Mouse (Mus musculus) heart, embryonic 11.5 days (tissue): Measurements from ENCODE around the gene Thsd7b. TPM values are rescaled to one million over a fixed set of nuclear protein-coding genes. Genes with fewer than 3 reads are reported as not detected.

Source experiments
- ATAC-seq: fragments of 200-750 bp; cut with Nextera tagmentation; replicated peaks from 2 replicates; pipeline ENCODE4 v1.8.0; 2017; ENCODE audit warnings: moderate library complexity; ENCODE audit not compliant: insufficient number of reproducible peaks, low FRiP score, low TSS enrichment
- H3K27ac ChIP-seq: fragments of 300-500 bp; sonication (generic); 2 replicates; pipeline ENCODE4 v1.5.1; 2014; ENCODE audit warnings: mild to moderate bottlenecking, low read depth, low read length
- H3K27me3 ChIP-seq: fragments of 300-500 bp; sonication (generic); 2 replicates; pipeline ENCODE4 v1.6.1; 2014; ENCODE audit warnings: mild to moderate bottlenecking, low read length, mixed read lengths; ENCODE audit not compliant: control insufficient read depth, insufficient read depth
- H3K36me3 ChIP-seq: fragments of 300-500 bp; sonication (generic); 2 replicates; pipeline ENCODE4 v1.6.1; 2014; ENCODE audit warnings: mild to moderate bottlenecking, low read length, moderate library complexity, mixed read lengths; ENCODE audit not compliant: control insufficient read depth, insufficient read depth
- H3K4me1 ChIP-seq: fragments of 300-500 bp; sonication (generic); 2 replicates; pipeline ENCODE4 v1.6.1; 2014; ENCODE audit warnings: low read length; ENCODE audit not compliant: control insufficient read depth, insufficient read depth
- H3K4me2 ChIP-seq: fragments of 300-500 bp; sonication (generic); 2 replicates; pipeline ENCODE4 v1.6.1; 2014; ENCODE audit warnings: mild to moderate bottlenecking, moderate library complexity
- H3K4me3 ChIP-seq: fragments of 300-500 bp; sonication (generic); 2 replicates; pipeline ENCODE4 v1.5.1; 2014; ENCODE audit warnings: low read depth, low read length
- H3K9ac ChIP-seq: fragments of 300-500 bp; sonication (generic); 2 replicates; pipeline ENCODE4 v1.6.1; 2014; ENCODE audit warnings: mild to moderate bottlenecking, low read depth, low read length, moderate library complexity
- H3K9me3 ChIP-seq: fragments of 300-500 bp; sonication (generic); replicated peaks from 2 replicates; pipeline ENCODE4 v1.6.1; 2016; ENCODE audit warnings: low read length; ENCODE audit not compliant: control insufficient read depth
- WGBS: fragments of 180-500 bp; shearing (Covaris S2); extraction: QIAGEN DNeasy Blood & Tissue Kit; methylation state at CpG from one replicate; pipeline ENCODE4 v1.1.7; 2014; ENCODE audit not compliant: insufficient replicate concordance; 5-methylcytosine and 5-hydroxymethylcytosine counted together
- polyA plus RNA-seq: library from polyadenylated mRNA; unstranded; fragments of >200 nt; fragmentation: Nextera tagmentation; extraction: Ambion mirVana; gene quantifications from 2 replicates; pipeline ENCODE4 v1.2.1, GENCODE M21; 2014

The Thsd7b gene
- polyA plus RNA-seq, 1 experiment from 2014 or later: 1.8 TPM

GRCm38 (mm10) chr1:129357378-129357777, 84.3 kb downstream of the Thsd7b start:
- H3K4me1 ChIP-seq: no peaks in the 10 kb centered on the region
- H3K4me2 ChIP-seq: no peak overlapping the region
- H3K9ac ChIP-seq: no peak overlapping the region
- ATAC-seq: no peak
- no peaks in the 10 kb centered on the region for H3K9me3 ChIP-seq
- H3K4me3 ChIP-seq: no peak overlapping the region
- no peaks in the 10 kb centered on the region for H3K27me3 ChIP-seq
- WGBS: 65% methylated on average over 2 of the region's 2 CpGs
- H3K27ac ChIP-seq: no peak overlapping the region
- no peaks in the 10 kb centered on the region for H3K36me3 ChIP-seq

GRCm38 (mm10) chr1:129363368-129363767, 90.3 kb downstream of the Thsd7b start:
- no peak for ATAC-seq
- WGBS: 74% methylated on average over 4 of the region's 4 CpGs
- no peak overlapping the region for H3K9ac ChIP-seq
- no peak overlapping the region for H3K4me2 ChIP-seq
- no peaks in the 10 kb centered on the region for H3K36me3 ChIP-seq
- no peaks in the 10 kb centered on the region for H3K27me3 ChIP-seq
- H3K9me3 ChIP-seq: no peaks in the 10 kb centered on the region
- no peaks in the 10 kb centered on the region for H3K4me1 ChIP-seq
- H3K27ac ChIP-seq: no peak overlapping the region
- H3K4me3 ChIP-seq: no peak overlapping the region

GRCm38 (mm10) chr1:129364828-129365227, 91.7 kb downstream of the Thsd7b start:
- no peaks in the 10 kb centered on the region for H3K27me3 ChIP-seq
- ATAC-seq: no peak
- H3K36me3 ChIP-seq: no peaks in the 10 kb centered on the region
- no peaks in the 10 kb centered on the region for H3K9me3 ChIP-seq
- H3K9ac ChIP-seq: no peak overlapping the region
- no peak overlapping the region for H3K27ac ChIP-seq
- no peak overlapping the region for H3K4me3 ChIP-seq
- H3K4me1 ChIP-seq: no peaks in the 10 kb centered on the region
- no peak overlapping the region for H3K4me2 ChIP-seq

- no peak overlapping the region for H3K9ac ChIP-seq
- no peaks in the 10 kb centered on the region for H3K27me3 ChIP-seq
- H3K36me3 ChIP-seq: no peaks in the 10 kb centered on the region
- no peak overlapping the region for H3K4me2 ChIP-seq
- H3K27ac ChIP-seq: no peak overlapping the region
- no peaks in the 10 kb centered on the region for H3K9me3 ChIP-seq
- no peak for ATAC-seq
- 47% methylated on average over 1 of the region's 1 CpGs for WGBS
- no peak overlapping the region for H3K4me3 ChIP-seq
- no peaks in the 10 kb centered on the region for H3K4me1 ChIP-seq
Measured at GRCm38 (mm10) chr1:129365590-129365989, 92.5 kb downstream of the Thsd7b start.

- Histone ChIP-seq H3K36me3 (no peaks in the 10 kb centered on the region), H3K27me3 (no peaks in the 10 kb centered on the region), H3K4me1 (no peaks in the 10 kb centered on the region), H3K4me2 (no peak overlapping the region), H3K27ac (no peak overlapping the region), H3K9ac (no peak overlapping the region), H3K9me3 (no peaks in the 10 kb centered on the region), H3K4me3 (no peak overlapping the region)
- ATAC-seq: no peak
Measured at GRCm38 (mm10) chr1:129386479-129386878, 113.4 kb downstream of the Thsd7b start.

GRCm38 (mm10) chr1:129411584-129411983, 138.5 kb downstream of the Thsd7b start:
- no peaks in the 10 kb centered on the region for H3K27me3 ChIP-seq
- H3K27ac ChIP-seq: no peak overlapping the region
- H3K4me1 ChIP-seq: no peaks in the 10 kb centered on the region
- no peaks in the 10 kb centered on the region for H3K9me3 ChIP-seq
- no peak overlapping the region for H3K4me3 ChIP-seq
- H3K36me3 ChIP-seq: no peaks in the 10 kb centered on the region
- H3K4me2 ChIP-seq: no peak overlapping the region
- ATAC-seq: no peak
- H3K9ac ChIP-seq: no peak overlapping the region
- 84% methylated on average over 1 of the region's 1 CpGs for WGBS

- H3K36me3 ChIP-seq: no peaks in the 10 kb centered on the region
- H3K9me3 ChIP-seq: no peaks in the 10 kb centered on the region
- H3K4me3 ChIP-seq: no peak overlapping the region
- H3K4me2 ChIP-seq: no peak overlapping the region
- H3K27ac ChIP-seq: no peak overlapping the region
- no peak for ATAC-seq
- H3K9ac ChIP-seq: no peak overlapping the region
- no peaks in the 10 kb centered on the region for H3K4me1 ChIP-seq
- H3K27me3 ChIP-seq: no peaks in the 10 kb centered on the region
Measured at GRCm38 (mm10) chr1:129421581-129421980, 148.5 kb downstream of the Thsd7b start.

GRCm38 (mm10) chr1:129464414-129464813, 191.3 kb downstream of the Thsd7b start:
- WGBS: 70% methylated on average over 2 of the region's 2 CpGs
- no peak overlapping the region for H3K4me3 ChIP-seq
- no peak overlapping the region for H3K27ac ChIP-seq
- H3K9me3 ChIP-seq: no peaks in the 10 kb centered on the region
- H3K9ac ChIP-seq: no peak overlapping the region
- no peak overlapping the region for H3K4me2 ChIP-seq
- no peaks in the 10 kb centered on the region for H3K4me1 ChIP-seq
- H3K27me3 ChIP-seq: no peaks in the 10 kb centered on the region
- ATAC-seq: no peak
- no peaks in the 10 kb centered on the region for H3K36me3 ChIP-seq

GRCm38 (mm10) chr1:129473504-129473903, 200.4 kb downstream of the Thsd7b start:
- no peak overlapping the region for H3K4me3 ChIP-seq
- no peak overlapping the region for H3K27ac ChIP-seq
- no peaks in the 10 kb centered on the region for H3K27me3 ChIP-seq
- ATAC-seq: no peak
- H3K9ac ChIP-seq: no peak overlapping the region
- H3K4me2 ChIP-seq: no peak overlapping the region
- 81% methylated on average over 7 of the region's 7 CpGs for WGBS
- no peaks in the 10 kb centered on the region for H3K4me1 ChIP-seq
- H3K9me3 ChIP-seq: no peaks in the 10 kb centered on the region
- no peaks in the 10 kb centered on the region for H3K36me3 ChIP-seq
